Mouse (Mus musculus) heart, embryonic 12.5 days (tissue): ENCODE results near the gene Scaf8. TPM values are rescaled to one million over a fixed set of nuclear protein-coding genes. Genes with fewer than 3 reads are reported as not detected.

Experiments
- ATAC-seq: fragments of 200-750 bp; cut with Nextera tagmentation; 2 replicates; pipeline ENCODE4 v1.8.0; 2017; ENCODE audit warnings: moderate TSS enrichment, moderate library complexity; ENCODE audit not compliant: insufficient number of reproducible peaks, low FRiP score
- H3K27ac ChIP-seq: fragments of 300-500 bp; sonication (generic); 2 replicates; pipeline ENCODE4 v1.5.1; 2016; ENCODE audit warnings: mild to moderate bottlenecking, moderate library complexity; ENCODE audit not compliant: poor library complexity, severe bottlenecking
- H3K27me3 ChIP-seq: fragments of 300-500 bp; sonication (generic); replicated peaks from 2 replicates; pipeline ENCODE4 v1.6.1; 2016; ENCODE audit warnings: mild to moderate bottlenecking, moderate library complexity
- H3K36me3 ChIP-seq: fragments of 300-500 bp; sonication (generic); 2 replicates; pipeline ENCODE4 v1.6.1; 2016; ENCODE audit warnings: mild to moderate bottlenecking, moderate library complexity
- H3K4me1 ChIP-seq: fragments of 300-500 bp; sonication (generic); replicated peaks from 2 replicates; pipeline ENCODE4 v1.6.1; 2016; ENCODE audit warnings: mild to moderate bottlenecking
- H3K4me2 ChIP-seq: fragments of 300-500 bp; sonication (generic); 2 replicates; pipeline ENCODE4 v1.6.1; 2016; ENCODE audit warnings: mild to moderate bottlenecking, moderate library complexity
- H3K4me3 ChIP-seq: fragments of 300-500 bp; sonication (generic); 2 replicates; pipeline ENCODE4 v1.5.1; 2016; ENCODE audit warnings: mild to moderate bottlenecking
- H3K9ac ChIP-seq: fragments of 300-500 bp; sonication (generic); 2 replicates; pipeline ENCODE4 v1.6.1; 2016; ENCODE audit warnings: mild to moderate bottlenecking, moderate library complexity
- H3K9me3 ChIP-seq: fragments of 300-500 bp; sonication (generic); replicated peaks from 2 replicates; pipeline ENCODE4 v1.6.1; 2016; ENCODE audit warnings: mild to moderate bottlenecking, moderate library complexity
- WGBS: fragments of 180-500 bp; shearing (Covaris S2); methylation state at CpG from one replicate; pipeline ENCODE4 v1.1.7; 2016; 5-methylcytosine and 5-hydroxymethylcytosine counted together
- polyA plus RNA-seq: library from polyadenylated mRNA; unstranded; fragments of >200 nt; fragmentation: Nextera tagmentation; extraction: Ambion mirVana; gene quantifications from 2 replicates; pipeline ENCODE4 v1.2.1, GENCODE M21; 2016

Gene Scaf8
- polyA plus RNA-seq, 1 experiment from 2014 or later: 23.5 TPM

GRCm38 (mm10) chr17:3209581-3209980, 94.8 kb downstream of the Scaf8 start:
- peaks cover 11% of the 10 kb centered on the region; the same call in 1 of the 2 replicates for H3K36me3 ChIP-seq
- peaks cover 28% of the 10 kb centered on the region for H3K4me1 ChIP-seq
- no peak overlapping the region for H3K9ac ChIP-seq
- WGBS: 91% methylated on average over 4 of the region's 4 CpGs
- no peak overlapping the region for H3K4me3 ChIP-seq
- no peak overlapping the region for H3K4me2 ChIP-seq
- no peak overlapping the region for H3K27ac ChIP-seq
- no peaks in the 10 kb centered on the region for H3K9me3 ChIP-seq
- no peak for ATAC-seq
- no peaks in the 10 kb centered on the region for H3K27me3 ChIP-seq

GRCm38 (mm10) chr17:3210134-3210533, 95.4 kb downstream of the Scaf8 start:
- H3K27ac ChIP-seq: no peak overlapping the region
- H3K9me3 ChIP-seq: no peaks in the 10 kb centered on the region
- H3K4me3 ChIP-seq: no peak overlapping the region
- H3K27me3 ChIP-seq: no peaks in the 10 kb centered on the region
- peaks cover 12% of the 10 kb centered on the region; the same call in 1 of the 2 replicates for H3K36me3 ChIP-seq
- ATAC-seq: no peak
- H3K4me2 ChIP-seq: no peak overlapping the region
- peaks cover 28% of the 10 kb centered on the region for H3K4me1 ChIP-seq
- WGBS: 93% methylated on average over 5 of the region's 5 CpGs
- H3K9ac ChIP-seq: no peak overlapping the region

GRCm38 (mm10) chr17:3212105-3212504, 97.3 kb downstream of the Scaf8 start:
- Histone ChIP-seq H3K4me2 (no peak overlapping the region), H3K9ac (no peak overlapping the region), H3K36me3 (peaks cover 24% of the 10 kb centered on the region), H3K27ac (no peak overlapping the region), H3K27me3 (no peaks in the 10 kb centered on the region), H3K4me3 (no peak overlapping the region), H3K4me1 (peaks cover 9% of the 10 kb centered on the region), H3K9me3 (no peaks in the 10 kb centered on the region)
- no peak for ATAC-seq
- WGBS: 92% methylated on average over 4 of the region's 4 CpGs

- no peak overlapping the region for H3K9ac ChIP-seq
- H3K27me3 ChIP-seq: no peaks in the 10 kb centered on the region
- no peak overlapping the region for H3K4me2 ChIP-seq
- peaks cover 11% of the 10 kb centered on the region for H3K4me1 ChIP-seq
- peaks cover 24% of the 10 kb centered on the region for H3K36me3 ChIP-seq
- H3K27ac ChIP-seq: no peak overlapping the region
- ATAC-seq: no peak
- WGBS: 96% methylated on average over 10 of the region's 10 CpGs
- H3K4me3 ChIP-seq: no peak overlapping the region
- no peaks in the 10 kb centered on the region for H3K9me3 ChIP-seq
Measured at GRCm38 (mm10) chr17:3212886-3213285, 98.1 kb downstream of the Scaf8 start.

GRCm38 (mm10) chr17:3214852-3215251, 100.1 kb downstream of the Scaf8 start:
- Histone ChIP-seq H3K9ac (no peak overlapping the region), H3K4me3 (no peak overlapping the region), H3K36me3 (peaks cover 24% of the 10 kb centered on the region), H3K9me3 (no peaks in the 10 kb centered on the region), H3K4me1 (peaks cover 16% of the 10 kb centered on the region), H3K27me3 (no peaks in the 10 kb centered on the region), H3K27ac (no peak overlapping the region), H3K4me2 (no peak overlapping the region)
- WGBS: 94% methylated on average over 2 of the region's 2 CpGs
- no peak for ATAC-seq

- Histone ChIP-seq H3K9me3 (no peaks in the 10 kb centered on the region), H3K27ac (no peak overlapping the region), H3K4me3 (no peak overlapping the region), H3K27me3 (no peaks in the 10 kb centered on the region), H3K9ac (no peak overlapping the region), H3K4me1 (peaks cover 27% of the 10 kb centered on the region), H3K4me2 (no peak overlapping the region), H3K36me3 (peaks cover 20% of the 10 kb centered on the region)
- ATAC-seq: no peak
- WGBS: 75% methylated on average over 5 of the region's 5 CpGs
Measured at GRCm38 (mm10) chr17:3217023-3217422, 102.3 kb downstream of the Scaf8 start.

GRCm38 (mm10) chr17:3218364-3218763, 103.6 kb downstream of the Scaf8 start:
- no peak overlapping the region for H3K4me3 ChIP-seq
- WGBS: 80% methylated on average over 7 of the region's 7 CpGs
- H3K27ac ChIP-seq: no peak overlapping the region
- no peak overlapping the region for H3K4me2 ChIP-seq
- peaks cover 30% of the 10 kb centered on the region for H3K4me1 ChIP-seq
- H3K9me3 ChIP-seq: no peaks in the 10 kb centered on the region
- no peak for ATAC-seq
- H3K9ac ChIP-seq: no peak overlapping the region
- no peaks in the 10 kb centered on the region for H3K27me3 ChIP-seq
- H3K36me3 ChIP-seq: peaks cover 17% of the 10 kb centered on the region

GRCm38 (mm10) chr17:3218916-3219315, 104.1 kb downstream of the Scaf8 start:
- ATAC-seq: no peak
- Histone ChIP-seq H3K4me1 (peaks cover 30% of the 10 kb centered on the region), H3K27me3 (no peaks in the 10 kb centered on the region), H3K9me3 (no peaks in the 10 kb centered on the region), H3K36me3 (peaks cover 17% of the 10 kb centered on the region), H3K4me3 (no peak overlapping the region), H3K27ac (no peak overlapping the region), H3K4me2 (no peak overlapping the region), H3K9ac (no peak overlapping the region)
- WGBS: 48% methylated on average over 5 of the region's 5 CpGs

- Histone ChIP-seq H3K27me3 (no peaks in the 10 kb centered on the region), H3K4me2 (no peak overlapping the region), H3K9ac (no peak overlapping the region), H3K27ac (no peak overlapping the region), H3K4me3 (no peak overlapping the region), H3K9me3 (no peaks in the 10 kb centered on the region), H3K36me3 (peaks cover 11% of the 10 kb centered on the region), H3K4me1 (peaks cover 30% of the 10 kb centered on the region)
- ATAC-seq: no peak
- WGBS: 69% methylated on average over 11 of the region's 11 CpGs
Measured at GRCm38 (mm10) chr17:3220201-3220600, 105.4 kb downstream of the Scaf8 start.

- Histone ChIP-seq H3K4me3 (no peak overlapping the region), H3K36me3 (no peaks in the 10 kb centered on the region), H3K4me2 (no peak overlapping the region), H3K27ac (no peak overlapping the region), H3K4me1 (peaks cover 25% of the 10 kb centered on the region), H3K27me3 (no peaks in the 10 kb centered on the region), H3K9ac (no peak overlapping the region), H3K9me3 (no peaks in the 10 kb centered on the region)
- ATAC-seq: no peak
- WGBS: 63% methylated on average over 2 of the region's 2 CpGs
Measured at GRCm38 (mm10) chr17:3223071-3223470, 108.3 kb downstream of the Scaf8 start.

- WGBS: 61% methylated on average over 3 of the region's 3 CpGs
- Histone ChIP-seq H3K27ac (no peak overlapping the region), H3K4me1 (peaks cover 19% of the 10 kb centered on the region), H3K36me3 (no peaks in the 10 kb centered on the region), H3K9me3 (no peaks in the 10 kb centered on the region), H3K4me2 (no peak overlapping the region), H3K27me3 (no peaks in the 10 kb centered on the region), H3K9ac (no peak overlapping the region), H3K4me3 (no peak overlapping the region)
- no peak for ATAC-seq
Measured at GRCm38 (mm10) chr17:3223721-3224120, 108.9 kb downstream of the Scaf8 start.

- Histone ChIP-seq H3K27ac (no peak overlapping the region), H3K27me3 (no peaks in the 10 kb centered on the region), H3K9me3 (no peaks in the 10 kb centered on the region), H3K9ac (no peak overlapping the region), H3K4me3 (no peak overlapping the region), H3K4me1 (peaks cover 14% of the 10 kb centered on the region), H3K4me2 (no peak overlapping the region), H3K36me3 (no peaks in the 10 kb centered on the region)
- ATAC-seq: peak; percentile 71
- 54% methylated on average over 4 of the region's 4 CpGs for WGBS
Measured at GRCm38 (mm10) chr17:3224383-3225106, 109.8 kb downstream of the Scaf8 start.
